Mouse (Mus musculus) Muller cell, postnatal 12 days (primary cell): Measurements from ENCODE around the gene Tubgcp4.
A peak's percentile ranks its signal among the peaks of the same experiment; 100 is the strongest.

Experiments
- DNase-seq: peaks from one replicate; pipeline ENCODE4 v3.0.0-alpha.2; 2015; ENCODE audit errors: inconsistent ontology term

Tubgcp4 gene

GRCm38 (mm10) chr2:121195466-121195865 is 25.0 kb downstream of the Tubgcp4 start:
- DNase-seq = no peak

DNA sequence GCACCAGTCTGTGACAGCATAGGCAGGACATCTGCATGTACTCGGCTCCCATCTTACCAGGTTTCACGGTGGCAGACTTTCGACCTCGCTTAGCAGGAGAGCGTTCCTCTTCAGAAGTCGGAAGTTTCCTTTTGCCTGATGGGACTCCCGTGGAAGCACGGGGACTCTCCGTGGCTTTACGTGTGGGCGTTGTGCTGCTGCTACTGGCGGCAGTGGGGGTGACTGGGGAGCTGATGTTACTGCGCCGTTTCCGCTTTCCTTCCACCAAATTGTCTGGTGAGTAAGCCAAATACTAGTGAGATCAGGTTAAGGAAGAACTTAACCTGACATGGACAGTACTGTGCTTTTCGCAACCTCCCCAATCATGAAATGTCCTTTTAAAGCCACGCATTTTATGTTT is 33.8 kb downstream of the Tubgcp4 start:
- DNase-seq = no peak

- no peak for DNase-seq
Measured at GRCm38 (mm10) chr2:121206541-121206940, 36.1 kb downstream of the Tubgcp4 start.

GRCm38 (mm10) chr2:121214491-121214890 is 44.0 kb downstream of the Tubgcp4 start:
- DNase-seq = no peak

GRCm38 (mm10) chr2:121219177-121219576 is 48.7 kb downstream of the Tubgcp4 start:
- no peak for DNase-seq

DNA sequence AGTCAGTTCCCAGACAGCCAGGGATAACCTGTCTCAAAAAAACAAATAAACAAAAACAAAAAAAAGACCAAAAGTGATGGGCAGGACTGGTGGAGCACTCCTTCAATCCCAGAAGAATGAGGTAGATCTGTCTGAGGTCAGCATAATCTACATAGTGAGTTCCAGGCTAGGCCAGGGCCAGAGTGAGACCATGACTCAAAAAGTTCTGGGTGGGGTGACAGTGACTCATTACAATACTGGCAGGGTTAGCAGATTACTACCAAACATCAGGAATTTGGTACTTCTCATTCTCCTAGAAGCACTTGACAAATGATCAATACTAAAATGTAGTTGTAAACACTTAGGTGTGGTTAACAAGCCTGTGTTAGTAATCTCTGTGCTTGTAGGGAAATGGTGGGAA is 49.5 kb downstream of the Tubgcp4 start:
- peak; percentile 11 for DNase-seq

GRCm38 (mm10) chr2:121223010-121223409 is 52.6 kb downstream of the Tubgcp4 start:
- peak; percentile 79 for DNase-seq

- DNase-seq = no peak
Measured at GRCm38 (mm10) chr2:121228135-121228534, 57.7 kb downstream of the Tubgcp4 start.

DNA sequence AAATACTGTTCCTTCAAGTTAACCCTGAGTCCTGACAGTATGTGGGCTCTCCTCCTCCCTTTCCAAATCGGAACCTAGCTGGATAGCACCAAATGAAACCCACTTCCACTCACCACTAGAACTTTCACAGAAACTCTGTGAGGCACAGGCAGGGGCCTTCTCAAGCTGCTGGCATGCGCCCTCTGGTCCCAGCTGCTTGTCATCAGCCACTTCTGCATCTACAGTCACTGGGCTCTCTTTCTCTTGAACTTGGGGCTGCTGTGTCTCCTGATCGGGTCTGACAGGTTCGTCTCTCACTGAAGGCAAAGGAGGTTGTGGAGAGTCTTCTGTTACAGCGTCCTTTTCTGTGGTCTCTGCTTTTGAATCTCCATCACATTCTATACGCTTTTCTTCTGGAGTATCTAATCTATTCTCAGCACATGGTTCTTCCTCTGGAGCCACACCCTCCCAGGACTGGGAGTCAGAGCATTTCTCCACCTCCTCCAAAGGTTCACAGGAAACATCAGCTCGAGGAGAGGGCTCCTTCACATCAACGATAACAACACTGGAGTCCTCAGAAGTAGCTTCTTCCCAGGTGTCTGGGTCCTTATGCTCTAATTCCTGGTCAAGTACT is 65.1 kb downstream of the Tubgcp4 start:
- DNase-seq = no peak

DNA sequence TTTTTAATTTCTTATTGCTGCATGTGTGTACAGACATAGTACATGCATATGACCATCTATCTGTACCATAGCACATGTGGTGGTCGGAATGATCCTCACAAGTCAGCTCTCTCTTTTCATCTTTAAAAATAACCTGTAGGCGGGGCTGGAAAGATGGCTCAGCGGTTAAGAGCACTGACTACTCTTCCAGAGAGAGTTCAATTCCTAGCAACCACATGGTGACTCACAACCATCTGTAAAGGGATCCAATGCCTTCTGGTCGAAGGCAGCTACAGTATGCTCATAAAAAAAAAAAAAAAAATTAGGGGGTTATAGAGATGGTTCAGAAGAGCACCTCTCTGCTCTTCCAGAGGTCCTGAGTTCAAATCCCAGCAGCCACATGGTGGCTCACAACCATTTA is 69.0 kb downstream of the Tubgcp4 start:
- DNase-seq = no peak

GRCm38 (mm10) chr2:121244099-121244498 is 73.6 kb downstream of the Tubgcp4 start:
- no peak for DNase-seq
